9 mouse cellular contexts compared by ENCODE assay signal in genomic region chr1:131116430-131117011, GRCm38 (mm10). TPM values are rescaled to one million over a fixed set of nuclear protein-coding genes. Genes with fewer than 3 reads are reported as not detected.
DNase-seq lines count a peak whose midpoint lies in the region; ATAC-seq lines count a peak whose summit lies in the region.
"Had no signal": no experiment of that assay in that cellular context is flagged by ENCODE, and none has a peak within 500 bp of the region (broad histone marks: within the 10 kb centered on the region; RNA-seq: fewer than 3 reads in every experiment).

No protein-coding gene starts in this region.

- H3K27ac ChIP-seq in forebrain, embryonic 15.5 days (replicated peaks) = peak overlapping the region; percentile 94
- H3K27ac ChIP-seq in hindbrain, embryonic 14.5 days = peak overlapping the region; percentile 68
- H3K27ac ChIP-seq in midbrain, embryonic 15.5 days = peak overlapping the region; percentile 74

- H3K4me2 ChIP-seq in forebrain, embryonic 15.5 days (replicated peaks) = peak overlapping the region; percentile 8; the same call in 1 of the 2 replicates
- H3K4me2 ChIP-seq in hindbrain, embryonic 14.5 days (replicated peaks) = 0 out of 2 replicates have a peak overlapping the region, but pooled peaks have one; percentile 24
- H3K4me2 ChIP-seq in midbrain, embryonic 15.5 days = peak overlapping the region; percentile 8; the same call in 1 of the 2 replicates

- H3K4me1 ChIP-seq in forebrain, embryonic 15.5 days = peaks cover 12% of the 10 kb centered on the region
- H3K4me1 ChIP-seq in hindbrain, embryonic 14.5 days (replicated peaks; ENCODE audit: control insufficient read depth, insufficient read depth, low read length) = no peaks in the 10 kb centered on the region
- H3K4me1 ChIP-seq in midbrain, embryonic 15.5 days = peaks cover 8% of the 10 kb centered on the region; the same call in 1 of the 2 replicates

- H3K9ac ChIP-seq in forebrain, embryonic 15.5 days (replicated peaks) = peak overlapping the region; percentile 32; the same call in 1 of the 2 replicates
- H3K9ac ChIP-seq in hindbrain, embryonic 14.5 days = no peak overlapping the region
- no peak overlapping the region for H3K9ac ChIP-seq in midbrain, embryonic 15.5 days

- no peaks in the 10 kb centered on the region for H3K27me3 ChIP-seq in forebrain, embryonic 15.5 days
- no peaks in the 10 kb centered on the region for H3K27me3 ChIP-seq in hindbrain, embryonic 14.5 days (ENCODE audit: control insufficient read depth, insufficient read depth, low read length)
- H3K27me3 ChIP-seq in midbrain, embryonic 15.5 days (replicated peaks) = no peaks in the 10 kb centered on the region
- H3K27me3 ChIP-seq: CH12.LX had no signal

- H3K4me3 ChIP-seq in forebrain, embryonic 15.5 days = no peak overlapping the region
- no peak overlapping the region for H3K4me3 ChIP-seq in hindbrain, embryonic 14.5 days (replicated peaks; ENCODE audit: low read length)
- H3K4me3 ChIP-seq in midbrain, embryonic 15.5 days = no peak overlapping the region

- peak; percentile 80 for DNase-seq in layer of hippocampus, adult 11-12 months (ENCODE audit: low spot score)
- DNase-seq in layer of hippocampus, adult 9-10 months (ENCODE audit: low spot score) = no peak
- peak; percentile 29 for DNase-seq in hindbrain, embryonic 14.5 days (ENCODE audit: low spot score)
- no peak for DNase-seq in spleen, adult 12 weeks (ENCODE audit: low spot score)
- DNase-seq in spleen, postnatal 4 days (ENCODE audit: low spot score in 2 of 2) = no peak
- DNase-seq in adrenal gland, adult 18-20 months (ENCODE audit: low spot score in 2 of 2) = no peak

- 29% methylated on average over 13 of the region's 13 CpGs for WGBS in forebrain, embryonic 15.5 days
- 37% methylated on average over 13 of the region's 13 CpGs for WGBS in hindbrain, embryonic 14.5 days
- WGBS in midbrain, embryonic 15.5 days = 44% methylated on average over 13 of the region's 13 CpGs

- no peaks in the 10 kb centered on the region for H3K9me3 ChIP-seq in forebrain, embryonic 15.5 days
- H3K9me3 ChIP-seq in hindbrain, embryonic 14.5 days (ENCODE audit: control insufficient read depth, low read length) = no peaks in the 10 kb centered on the region
- H3K9me3 ChIP-seq in midbrain, embryonic 15.5 days = no peaks in the 10 kb centered on the region

- H3K36me3 ChIP-seq in forebrain, embryonic 15.5 days = no peaks in the 10 kb centered on the region
- H3K36me3 ChIP-seq in hindbrain, embryonic 14.5 days (replicated peaks; ENCODE audit: control insufficient read depth, insufficient read depth) = no peaks in the 10 kb centered on the region
- H3K36me3 ChIP-seq in midbrain, embryonic 15.5 days (replicated peaks) = no peaks in the 10 kb centered on the region

- peak; percentile 75 for ATAC-seq in forebrain, embryonic 15.5 days (replicated peaks)
- 0 out of 2 replicates have a peak, but pooled peaks have one; percentile 46 for ATAC-seq in hindbrain, embryonic 14.5 days (ENCODE audit: low FRiP score)
- peak; percentile 53 for ATAC-seq in midbrain, embryonic 15.5 days (replicated peaks)

RNA-seq across cellular contexts. Expression of gene Mapkapk2, which starts 18.9 kb away (rescaled TPM):
- 23.8 and 26.9 TPM in 2 replicates for polyA plus RNA-seq in forebrain, embryonic 15.5 days (2015; fragmentation: Nextera tagmentation; extraction: Ambion mirVana)
- polyA plus RNA-seq in hindbrain, embryonic 14.5 days (2014; fragmentation: Nextera tagmentation; extraction: Ambion mirVana) = 22.5 and 23.7 TPM in 2 replicates
- 17.9 and 22.2 TPM in 2 replicates for polyA plus RNA-seq in midbrain, embryonic 15.5 days (2015; fragmentation: Nextera tagmentation; extraction: Ambion mirVana)
- total RNA-seq in adrenal gland, adult 18-20 months (2021) = 100 to 1,000 TPM; 198 to 219 TPM

RNA-seq across cellular contexts. Expression of gene Dyrk3, which starts 21.6 kb away (rescaled TPM):
- 17.9 and 20.8 TPM in 2 replicates for polyA plus RNA-seq in forebrain, embryonic 15.5 days (2015; fragmentation: Nextera tagmentation; extraction: Ambion mirVana)
- 14.8 and 18.2 TPM in 2 replicates for polyA plus RNA-seq in hindbrain, embryonic 14.5 days (2014; fragmentation: Nextera tagmentation; extraction: Ambion mirVana)
- polyA plus RNA-seq in midbrain, embryonic 15.5 days (2015; fragmentation: Nextera tagmentation; extraction: Ambion mirVana) = 15.5 and 17.8 TPM in 2 replicates
- total RNA-seq in adrenal gland, adult 18-20 months (2021) = 1 to 10 TPM; 5.5 to 7.1 TPM

RNA-seq across cellular contexts. Expression of gene Eif2d, which starts 36.5 kb away (rescaled TPM):
- polyA plus RNA-seq in forebrain, embryonic 15.5 days (2015; fragmentation: Nextera tagmentation; extraction: Ambion mirVana) = 58.4 and 61.6 TPM in 2 replicates
- 50.3 TPM in 2 replicates for polyA plus RNA-seq in hindbrain, embryonic 14.5 days (2014; fragmentation: Nextera tagmentation; extraction: Ambion mirVana)
- 50.7 and 53.6 TPM in 2 replicates for polyA plus RNA-seq in midbrain, embryonic 15.5 days (2015; fragmentation: Nextera tagmentation; extraction: Ambion mirVana)
- 10 to 100 TPM; 33.7 to 40.4 TPM for total RNA-seq in adrenal gland, adult 18-20 months (2021)

Comparison
In these comparisons a context has a peak if more than half of its experiments do, and no peak if none do; other contexts are left out.
1. DNase-seq: peak in layer of hippocampus, adult 11-12 months (single experiment) and hindbrain, embryonic 14.5 days (single experiment); none in layer of hippocampus, adult 9-10 months (single experiment), spleen, adult 12 weeks (single experiment), spleen, postnatal 4 days (0 of 2) and adrenal gland, adult 18-20 months (0 of 2).
2. Peak in every context shown above with its lines, with median percentiles within 50 percentile points of each other: ATAC-seq, H3K27ac ChIP-seq and H3K4me2 ChIP-seq.